Comparison of ENCODE assay signal across 18 mouse cellular contexts in genomic region chr7:84112351-84113034, GRCm38 (mm10). TPM values are rescaled to one million over a fixed set of nuclear protein-coding genes. Genes with fewer than 3 reads are reported as not detected.
DNase-seq lines count a peak whose midpoint lies in the region; ATAC-seq lines count a peak whose summit lies in the region.
"Had no signal": no experiment of that assay in that cellular context is flagged by ENCODE, and none has a peak within 500 bp of the region (broad histone marks: within the 10 kb centered on the region; RNA-seq: fewer than 3 reads in every experiment).

No protein-coding gene starts in this region.

- no peak for DNase-seq in lung, adult 18-20 months
- peak; percentile 86 for DNase-seq in forebrain, embryonic 14.5 days (ENCODE audit: low spot score)
- no peak for DNase-seq in gastrocnemius, adult 8-10 months (ENCODE audit: low spot score in 2 of 2)
- DNase-seq: adrenal gland, adult 8-10 months; B cell, adult 2 months; cerebellum, adult 8-10 months; embryo, embryonic 11 days; right cerebral cortex, adult 18-20 months had no signal

- no peaks in the 10 kb centered on the region for H3K9me3 ChIP-seq in heart, embryonic 15.5 days (replicated peaks)
- no peaks in the 10 kb centered on the region for H3K9me3 ChIP-seq in heart, embryonic 11.5 days (replicated peaks; ENCODE audit: control insufficient read depth, low read length)
- H3K9me3 ChIP-seq in lung, embryonic 16.5 days (ENCODE audit: control insufficient read depth, low read length) = no peaks in the 10 kb centered on the region
- H3K9me3 ChIP-seq in forebrain, embryonic 14.5 days (replicated peaks; ENCODE audit: control insufficient read depth, low read length) = no peaks in the 10 kb centered on the region
- H3K9me3 ChIP-seq in neural tube, embryonic 14.5 days (ENCODE audit: control insufficient read depth, low read length) = no peaks in the 10 kb centered on the region
- H3K9me3 ChIP-seq: heart, embryonic 10.5 days; intestine, embryonic 15.5 days had no signal

- no peak overlapping the region for H3K4me3 ChIP-seq in heart, embryonic 15.5 days
- H3K4me3 ChIP-seq in heart, embryonic 11.5 days (ENCODE audit: low read depth, low read length) = no peak overlapping the region
- H3K4me3 ChIP-seq in lung, embryonic 16.5 days (ENCODE audit: low read length) = no peak overlapping the region
- no peak overlapping the region for H3K4me3 ChIP-seq in forebrain, embryonic 14.5 days (ENCODE audit: low read depth, low read length)
- no peak overlapping the region for H3K4me3 ChIP-seq in neural tube, embryonic 14.5 days (ENCODE audit: low read depth, low read length)
- H3K4me3 ChIP-seq: heart, embryonic 10.5 days; intestine, embryonic 15.5 days had no signal

- 57% methylated on average over 6 of the region's 6 CpGs for WGBS in heart, embryonic 15.5 days
- 76% methylated on average over 6 of the region's 6 CpGs for WGBS in heart, embryonic 11.5 days (ENCODE audit: insufficient replicate concordance)
- 49% methylated on average over 6 of the region's 6 CpGs for WGBS in lung, embryonic 16.5 days
- 27% methylated on average over 6 of the region's 6 CpGs for WGBS in forebrain, embryonic 14.5 days
- WGBS in neural tube, embryonic 14.5 days = 35% methylated on average over 6 of the region's 6 CpGs

- ATAC-seq in heart, embryonic 15.5 days (replicated peaks; ENCODE audit: insufficient number of reproducible peaks, insufficient read depth, low FRiP score, low read depth) = no peak
- no peak for ATAC-seq in heart, embryonic 11.5 days (replicated peaks; ENCODE audit: insufficient number of reproducible peaks, low FRiP score, low TSS enrichment)
- ATAC-seq in lung, embryonic 16.5 days (ENCODE audit: low read depth) = peak; percentile 79
- peak; percentile 86 for ATAC-seq in forebrain, embryonic 14.5 days
- ATAC-seq in neural tube, embryonic 14.5 days (ENCODE audit: low read depth) = peak; percentile 35; the same call in 1 of the 2 replicates
- ATAC-seq in frontal cortex, adult (ENCODE audit: low TSS enrichment) = no peak
- ATAC-seq: intestine, embryonic 15.5 days had no signal

- H3K9ac ChIP-seq in heart, embryonic 15.5 days = no peak overlapping the region
- H3K9ac ChIP-seq in heart, embryonic 11.5 days (ENCODE audit: low read depth, low read length) = no peak overlapping the region
- H3K9ac ChIP-seq in lung, embryonic 16.5 days (ENCODE audit: low read length) = no peak overlapping the region
- no peak overlapping the region for H3K9ac ChIP-seq in forebrain, embryonic 14.5 days (ENCODE audit: low read length)
- H3K9ac ChIP-seq in neural tube, embryonic 14.5 days (replicated peaks; ENCODE audit: low read depth, low read length) = no peak overlapping the region
- H3K9ac ChIP-seq: intestine, embryonic 15.5 days had no signal

- peak overlapping the region; percentile 50 for H3K27ac ChIP-seq in heart, embryonic 15.5 days
- H3K27ac ChIP-seq in heart, embryonic 11.5 days (ENCODE audit: low read depth, low read length) = no peak overlapping the region
- H3K27ac ChIP-seq in lung, embryonic 16.5 days (ENCODE audit: low read length) = peak overlapping the region; percentile 55
- no peak overlapping the region for H3K27ac ChIP-seq in forebrain, embryonic 14.5 days (ENCODE audit: low read depth, low read length)
- peak overlapping the region; percentile 45; the same call in 1 of the 2 replicates for H3K27ac ChIP-seq in neural tube, embryonic 14.5 days (ENCODE audit: low read depth, low read length)
- H3K27ac ChIP-seq: heart, embryonic 10.5 days; intestine, embryonic 15.5 days; kidney, postnatal 0 days had no signal

- peaks cover 45% of the 10 kb centered on the region for H3K4me1 ChIP-seq in heart, embryonic 15.5 days (replicated peaks)
- H3K4me1 ChIP-seq in heart, embryonic 11.5 days (ENCODE audit: control insufficient read depth, insufficient read depth, low read length) = peaks cover 10% of the 10 kb centered on the region
- H3K4me1 ChIP-seq in lung, embryonic 16.5 days (replicated peaks; ENCODE audit: control insufficient read depth, insufficient read depth, low read length) = peaks cover 35% of the 10 kb centered on the region
- H3K4me1 ChIP-seq in forebrain, embryonic 14.5 days (ENCODE audit: control insufficient read depth, insufficient read depth, low read length) = peaks cover 19% of the 10 kb centered on the region
- peaks cover 31% of the 10 kb centered on the region for H3K4me1 ChIP-seq in neural tube, embryonic 14.5 days (ENCODE audit: control insufficient read depth, insufficient read depth, low read length)

- H3K36me3 ChIP-seq in heart, embryonic 15.5 days = peaks cover 30% of the 10 kb centered on the region
- H3K36me3 ChIP-seq in heart, embryonic 11.5 days (ENCODE audit: control insufficient read depth, insufficient read depth, low read length) = peaks cover 9% of the 10 kb centered on the region
- H3K36me3 ChIP-seq in lung, embryonic 16.5 days (ENCODE audit: control insufficient read depth, insufficient read depth, low read length) = peaks cover 26% of the 10 kb centered on the region
- H3K36me3 ChIP-seq in forebrain, embryonic 14.5 days (ENCODE audit: control insufficient read depth, insufficient read depth, low read length) = peaks cover 28% of the 10 kb centered on the region
- peaks cover 8% of the 10 kb centered on the region; the same call in 1 of the 2 replicates for H3K36me3 ChIP-seq in neural tube, embryonic 14.5 days (ENCODE audit: control insufficient read depth, insufficient read depth, low read length)

- no peaks in the 10 kb centered on the region for H3K27me3 ChIP-seq in heart, embryonic 15.5 days
- H3K27me3 ChIP-seq in heart, embryonic 11.5 days (ENCODE audit: control insufficient read depth, insufficient read depth, low read length) = no peaks in the 10 kb centered on the region
- H3K27me3 ChIP-seq in lung, embryonic 16.5 days (ENCODE audit: control insufficient read depth, insufficient read depth, low read depth, low read length) = no peaks in the 10 kb centered on the region
- H3K27me3 ChIP-seq in forebrain, embryonic 14.5 days (replicated peaks; ENCODE audit: control insufficient read depth, insufficient read depth, low read length) = no peaks in the 10 kb centered on the region
- no peaks in the 10 kb centered on the region for H3K27me3 ChIP-seq in neural tube, embryonic 14.5 days (ENCODE audit: control insufficient read depth, insufficient read depth, low read length)
- H3K27me3 ChIP-seq: intestine, embryonic 15.5 days had no signal

- no peak overlapping the region for H3K4me2 ChIP-seq in heart, embryonic 15.5 days
- H3K4me2 ChIP-seq in heart, embryonic 11.5 days = no peak overlapping the region
- no peak overlapping the region for H3K4me2 ChIP-seq in lung, embryonic 16.5 days (ENCODE audit: low read depth, low read length)
- no peak overlapping the region for H3K4me2 ChIP-seq in forebrain, embryonic 14.5 days (ENCODE audit: low read length)
- no peak overlapping the region for H3K4me2 ChIP-seq in neural tube, embryonic 14.5 days (ENCODE audit: low read depth, low read length)
- H3K4me2 ChIP-seq: intestine, embryonic 15.5 days had no signal

RNA-seq across cellular contexts. Expression of gene Cemip, which starts 26.2 kb away (rescaled TPM):
- polyA plus RNA-seq in heart, embryonic 15.5 days (2015; fragmentation: Nextera tagmentation; extraction: Ambion mirVana) = 0.60 TPM in 2 replicates
- polyA plus RNA-seq in heart, embryonic 11.5 days (2014; fragmentation: Nextera tagmentation; extraction: Ambion mirVana) = 0.72 and 0.82 TPM in 2 replicates
- polyA plus RNA-seq in lung, embryonic 16.5 days (2015; fragmentation: Nextera tagmentation; extraction: Ambion mirVana) = 1.4 and 1.5 TPM in 2 replicates
- polyA plus RNA-seq in forebrain, embryonic 14.5 days (2014; fragmentation: Nextera tagmentation; extraction: Ambion mirVana) = 0.42 and 0.61 TPM in 2 replicates
- 1.1 TPM in 2 replicates for polyA plus RNA-seq in neural tube, embryonic 14.5 days (2014; fragmentation: Nextera tagmentation; extraction: Ambion mirVana)
- total RNA-seq in gastrocnemius, adult 8-10 months (2022) = under 1 TPM in 1 of 4 experiments, not detected in 3; 0.15 TPM
- total RNA-seq: gastrocnemius, adult 18-20 months; megakaryocyte progenitor cell, adult 5-6 weeks had no signal

RNA-seq across cellular contexts. Expression of gene Abhd17c, which starts 39.2 kb away (rescaled TPM):
- polyA plus RNA-seq in heart, embryonic 15.5 days (2015; fragmentation: Nextera tagmentation; extraction: Ambion mirVana) = 58.4 and 58.7 TPM in 2 replicates
- polyA plus RNA-seq in heart, embryonic 11.5 days (2014; fragmentation: Nextera tagmentation; extraction: Ambion mirVana) = 42.5 and 44.2 TPM in 2 replicates
- 9.4 and 9.8 TPM in 2 replicates for polyA plus RNA-seq in lung, embryonic 16.5 days (2015; fragmentation: Nextera tagmentation; extraction: Ambion mirVana)
- 20.7 and 20.9 TPM in 2 replicates for polyA plus RNA-seq in forebrain, embryonic 14.5 days (2014; fragmentation: Nextera tagmentation; extraction: Ambion mirVana)
- 39.7 and 53.7 TPM in 2 replicates for polyA plus RNA-seq in neural tube, embryonic 14.5 days (2014; fragmentation: Nextera tagmentation; extraction: Ambion mirVana)
- total RNA-seq in gastrocnemius, adult 8-10 months (2022) = 10 to 100 TPM in 1 of 4 experiments, 1 to 10 TPM in 3; 8.5 to 10.2 (median 8.9) TPM

Comparison
In these comparisons a context has a peak if more than half of its experiments do, and no peak if none do; other contexts are left out.
1. H3K27ac ChIP-seq: peak in heart, embryonic 15.5 days (single experiment), lung, embryonic 16.5 days (single experiment) and neural tube, embryonic 14.5 days (single experiment); none in heart, embryonic 11.5 days (single experiment) and forebrain, embryonic 14.5 days (single experiment).
2. ATAC-seq: peak in lung, embryonic 16.5 days (single experiment), forebrain, embryonic 14.5 days (single experiment) and neural tube, embryonic 14.5 days (single experiment); none in heart, embryonic 15.5 days (single experiment), heart, embryonic 11.5 days (single experiment) and frontal cortex, adult (single experiment).